ENCODE assay signal across 22 mouse cellular contexts in genomic region chr12:102664052-102664448, GRCm38 (mm10). TPM values are rescaled to one million over a fixed set of nuclear protein-coding genes. Genes with fewer than 3 reads are reported as not detected.
DNase-seq lines count a peak whose midpoint lies in the region; ATAC-seq and TF ChIP-seq lines count a peak whose summit lies in the region.
"Had no signal": no experiment of that assay in that cellular context is flagged by ENCODE, and none has a peak within 500 bp of the region (broad histone marks: within the 10 kb centered on the region; RNA-seq: fewer than 3 reads in every experiment).

No protein-coding gene starts in this region.

- H3K4me1 ChIP-seq in cerebellum, adult 2 months (ENCODE audit: control insufficient read depth, insufficient read depth, low read length) = peaks cover 48% of the 10 kb centered on the region
- no peaks in the 10 kb centered on the region for H3K4me1 ChIP-seq in MEL (ENCODE audit: control insufficient read depth in 1 of 2, insufficient read depth in 2 of 2, low read length in 2 of 2)
- H3K4me1 ChIP-seq in small intestine, adult 2 months (ENCODE audit: control insufficient read depth, insufficient read depth, insufficient read length, low read length) = peaks cover 17% of the 10 kb centered on the region
- H3K4me1 ChIP-seq: forebrain, embryonic 13.5 days had no signal

- no peak for TF ChIP-seq RAD21 in MEL (IDR thresholded peaks at IDR 0.05; ENCODE audit: low read depth, low read length)

- TF ChIP-seq CTCF in cerebellum, adult 2 months (IDR thresholded peaks at IDR 0.05; ENCODE audit: borderline replicate concordance, insufficient read depth, low read depth, low read length) = no peak
- peak; percentile 54 for TF ChIP-seq CTCF in layer of hippocampus, adult 2 months (conservative IDR thresholded peaks at IDR 0.05)
- TF ChIP-seq CTCF in MEL (IDR thresholded peaks at IDR 0.05 in 2 of 3, conservative IDR thresholded peaks at IDR 0.05 in 1 of 3; ENCODE audit: control insufficient read depth in 1 of 3, insufficient read depth in 1 of 3, low read depth in 2 of 3, low read length in 3 of 3, poor library complexity in 1 of 3, severe bottlenecking in 1 of 3) = peak in 2 of 3 experiments; percentile 6 to 15; a peak in 1 of 6 replicates
- TF ChIP-seq CTCF in small intestine, adult 2 months (IDR thresholded peaks at IDR 0.05; ENCODE audit: extremely low read depth, insufficient read length, insufficient replicate concordance, low read depth, low read length) = peak; percentile 14; the same call in 1 of the 2 replicates

- H3K27me3 ChIP-seq in cerebellum, adult 2 months (ENCODE audit: control insufficient read depth, insufficient read depth, low read length) = no peaks in the 10 kb centered on the region
- H3K27me3 ChIP-seq in MEL (ENCODE audit: control insufficient read depth in 1 of 2, insufficient read depth in 2 of 2, low read length in 2 of 2) = no peaks in the 10 kb centered on the region
- H3K27me3 ChIP-seq in small intestine, adult 2 months (ENCODE audit: control insufficient read depth, insufficient read depth, low read length) = no peaks in the 10 kb centered on the region
- H3K27me3 ChIP-seq: embryonic facial prominence, embryonic 13.5 days; forebrain, embryonic 13.5 days; hindbrain, embryonic 12.5 days had no signal

- H3K9ac ChIP-seq in MEL (ENCODE audit: control insufficient read depth, low read depth, low read length, poor library complexity, severe bottlenecking) = no peak overlapping the region
- H3K9ac ChIP-seq: embryonic facial prominence, embryonic 13.5 days; forebrain, embryonic 13.5 days; hindbrain, embryonic 12.5 days had no signal

- WGBS in cerebellum, adult 2 months = 97% methylated on average over 2 of the region's 2 CpGs
- WGBS in small intestine, adult 2 months = 100% methylated on average over 2 of the region's 2 CpGs

- no peak for TF ChIP-seq POLR2A in cerebellum, adult 2 months (IDR thresholded peaks at IDR 0.05; ENCODE audit: borderline replicate concordance, insufficient read depth, low read length)
- no peak for TF ChIP-seq POLR2A in MEL (IDR thresholded peaks at IDR 0.05; ENCODE audit: control insufficient read depth in 1 of 2, insufficient read depth in 1 of 2, low read depth in 1 of 2, low read length in 2 of 2, poor library complexity in 1 of 2)
- TF ChIP-seq POLR2A in small intestine, adult 2 months (IDR thresholded peaks at IDR 0.05; ENCODE audit: low read depth, low read length) = no peak

- no peak for DNase-seq in cerebellum, adult 2 months
- DNase-seq in cerebellum, adult 11-12 months = no peak
- DNase-seq in layer of hippocampus, adult 2 months (ENCODE audit: low spot score in 2 of 2) = no peak
- DNase-seq in layer of hippocampus, adult 11-12 months (ENCODE audit: low spot score) = no peak
- DNase-seq in MEL (ENCODE audit: low read depth, low spot score) = no peak
- DNase-seq in right cerebral cortex, postnatal 14 days = no peak
- DNase-seq: adrenal gland, postnatal 10 days; B cell, adult 2 months; cerebellum, adult 11 months; cerebellum, adult 9-11 months; cerebellum, postnatal 36 days; gastrocnemius, adult 2 months; gastrocnemius, postnatal 25 days; heart, postnatal 10 days; heart, postnatal 4 days had no signal

- H3K79me2 ChIP-seq in MEL (ENCODE audit: control insufficient read depth, insufficient read depth, low read length, poor library complexity) = no peaks in the 10 kb centered on the region

- H3K27ac ChIP-seq in cerebellum, adult 2 months (ENCODE audit: insufficient read depth, low read length) = peak overlapping the region; percentile 34; the same call in 1 of the 2 replicates
- no peak overlapping the region for H3K27ac ChIP-seq in layer of hippocampus, adult 2 months
- H3K27ac ChIP-seq in MEL (ENCODE audit: control insufficient read depth, low read depth, low read length) = no peak overlapping the region
- H3K27ac ChIP-seq in small intestine, adult 2 months (ENCODE audit: insufficient read depth, low read depth, low read length) = no peak overlapping the region
- H3K27ac ChIP-seq: embryonic facial prominence, embryonic 13.5 days; forebrain, embryonic 13.5 days; heart, embryonic 10.5 days; hindbrain, embryonic 12.5 days had no signal

- no peak overlapping the region for H3K4me3 ChIP-seq in cerebellum, adult 2 months (replicated peaks; ENCODE audit: insufficient read depth, low read depth, low read length)
- no peak overlapping the region for H3K4me3 ChIP-seq in layer of hippocampus, adult 2 months
- H3K4me3 ChIP-seq in MEL (ENCODE audit: control insufficient read depth in 1 of 2, insufficient read depth in 1 of 2, low read depth in 2 of 2, low read length in 2 of 2) = no peak overlapping the region
- H3K4me3 ChIP-seq in small intestine, adult 2 months (ENCODE audit: low read depth, low read length) = no peak overlapping the region
- H3K4me3 ChIP-seq: embryonic facial prominence, embryonic 13.5 days; forebrain, embryonic 13.5 days; gastrocnemius, adult 2 months; heart, embryonic 10.5 days; hindbrain, embryonic 12.5 days had no signal

- H3K36me3 ChIP-seq in MEL (ENCODE audit: control insufficient read depth in 1 of 2, insufficient read depth in 2 of 2, low read length in 2 of 2) = no peaks in the 10 kb centered on the region
- peaks cover 38% of the 10 kb centered on the region for H3K36me3 ChIP-seq in small intestine, adult 2 months (ENCODE audit: control insufficient read depth, insufficient read depth, low read length)
- H3K36me3 ChIP-seq: heart, embryonic 10.5 days; hindbrain, embryonic 12.5 days had no signal

- ATAC-seq in erythroblast, adult 5-6 weeks (replicated peaks; ENCODE audit: low FRiP score, poor library complexity, severe bottlenecking) = no peak
- ATAC-seq: CD4-positive, CD25-positive, alpha-beta regulatory T cell, adult 4 months; forebrain, embryonic 13.5 days had no signal

- no peak for TF ChIP-seq EP300 in MEL (IDR thresholded peaks at IDR 0.05; ENCODE audit: low read depth in 1 of 2, low read length in 2 of 2)

- H3K9me3 ChIP-seq in MEL (replicated peaks; ENCODE audit: insufficient read depth, low read length) = no peaks in the 10 kb centered on the region
- H3K9me3 ChIP-seq: embryonic facial prominence, embryonic 13.5 days; forebrain, embryonic 13.5 days; heart, embryonic 10.5 days; hindbrain, embryonic 12.5 days had no signal

TF ChIP-seq in MEL, 35 proteins besides CTCF, POLR2A, EP300 and RAD21:
- TF ChIP-seq E2F4 (IDR thresholded peaks at IDR 0.05; ENCODE audit: borderline replicate concordance, low read depth, low read length) (no peak), NELFE (IDR thresholded peaks at IDR 0.05; ENCODE audit: low read depth, low read length) (no peak), JUND (IDR thresholded peaks at IDR 0.05; ENCODE audit: low read depth, low read length) (no peak), UBTF (IDR thresholded peaks at IDR 0.05; ENCODE audit: borderline replicate concordance, insufficient read depth, low read depth, low read length) (no peak), CHD2 (IDR thresholded peaks at IDR 0.05; ENCODE audit: low read length) (no peak), BHLHE40 (IDR thresholded peaks at IDR 0.05; ENCODE audit: borderline replicate concordance, low read depth, low read length) (no peak), MAX (IDR thresholded peaks at IDR 0.05; ENCODE audit: low read length) (no peak), ZC3H11A (IDR thresholded peaks at IDR 0.05; ENCODE audit: low read depth, low read length) (no peak), GATA1 (IDR thresholded peaks at IDR 0.05; ENCODE audit: low read depth, low read length) (no peak), USF1 (IDR thresholded peaks at IDR 0.05; ENCODE audit: low read depth, low read length) (no peak), TCF12 (IDR thresholded peaks at IDR 0.05; ENCODE audit: low read depth, low read length) (no peak), ZKSCAN1 (IDR thresholded peaks at IDR 0.05; ENCODE audit: low read depth, low read length) (no peak), CHD1 (IDR thresholded peaks at IDR 0.05; ENCODE audit: low read depth, low read length) (no peak), SMC3 (IDR thresholded peaks at IDR 0.05; ENCODE audit: low read depth, low read length) (no peak)

RNA-seq across cellular contexts. Expression of gene Itpk1, which starts 40.7 kb away (rescaled TPM):
- polyA plus RNA-seq in cerebellum, adult 2 months (2012; rRNA removed) = 64.9 and 67.6 TPM in 2 replicates
- total RNA-seq in layer of hippocampus, adult 2 months (2021) = 10 to 100 TPM; 66.6 to 76.8 TPM
- total RNA-seq in MEL (2012; rRNA removed) = 10.5 and 12.0 TPM in 2 replicates
- polyA plus RNA-seq in MEL (2012; ENCODE audit: insufficient read depth in 1 of 2, insufficient read length in 2 of 2, low read depth in 1 of 2, low replicate concordance in 2 of 2, missing spikeins in 1 of 2) = 10 to 100 TPM in 1 of 2 experiments, not detected in 1; 25.7 TPM
- polyA plus RNA-seq in small intestine, adult 2 months (2012; rRNA removed) = 104 and 324 TPM in 2 replicates
- 1.2 and 3.3 TPM in 2 replicates for total RNA-seq in erythroblast, adult 5-6 weeks (2015; ENCODE audit: low replicate concordance)
- total RNA-seq in erythroblast, adult 5-6 weeks (2017; ENCODE audit: low replicate concordance) = 5.3 TPM in 2 replicates
